Mouse (Mus musculus) CH12.LX (cell line): Measurements from ENCODE around the gene Pak7. TPM values are rescaled to one million over a fixed set of nuclear protein-coding genes. Genes with fewer than 3 reads are reported as not detected.

Experiments used
- DNase-seq: peaks from one replicate; pipeline ENCODE4 v3.0.0-alpha.2; 2013; ENCODE audit errors: extremely low read depth
- H3K27ac ChIP-seq: 2 replicates; pipeline ENCODE4 v1.5.1; 2012; ENCODE audit warnings: low read depth, mild to moderate bottlenecking, control low read depth, moderate library complexity; ENCODE audit not compliant: insufficient read depth
- H3K27me3 ChIP-seq: replicated peaks from 2 replicates; pipeline ENCODE3; 2012; ENCODE audit warnings: inconsistent platforms
- H3K36me3 ChIP-seq, 2 experiments: replicated peaks in 1 of 2; 2 replicates each; pipeline versions ENCODE3 to v1.6.1; 2012; ENCODE audit warnings: inconsistent platforms in 1 of 2, low read length in 1 of 2, mild to moderate bottlenecking in 1 of 2, mixed read lengths in 1 of 2, moderate library complexity in 1 of 2; ENCODE audit not compliant: control insufficient read depth in 1 of 2, insufficient read depth in 1 of 2
- H3K4me1 ChIP-seq, 2 experiments: 2 replicates each; pipeline ENCODE4 v1.6.1; 2012; ENCODE audit warnings: inconsistent platforms in 1 of 2, moderate library complexity in 1 of 2; ENCODE audit not compliant: insufficient read depth in 2 of 2, control insufficient read depth in 1 of 2
- H3K4me2 ChIP-seq: 2 replicates; pipeline ENCODE4 v1.6.1; 2012; ENCODE audit warnings: low read depth, mild to moderate bottlenecking, control low read depth; ENCODE audit not compliant: poor library complexity, insufficient read depth, severe bottlenecking
- H3K4me3 ChIP-seq, 3 experiments: fragments of 150-350 bp in 1 of 3; sonication (generic) in 1 of 3; replicated peaks in 1 of 3; 2 replicates each; pipeline versions ENCODE3 to v1.5.1; 2011 to 2012; ENCODE audit warnings: low read depth in 2 of 3, low read length in 2 of 3, mild to moderate bottlenecking in 2 of 3, moderate library complexity in 2 of 3, control low read depth in 1 of 3, improper control_type of control experiment in 1 of 3, inconsistent platforms in 1 of 3, mixed read lengths in 1 of 3; ENCODE audit not compliant: poor library complexity in 1 of 3
- H3K79me2 ChIP-seq: replicated peaks from 2 replicates; pipeline ENCODE4 v1.6.1; 2012; ENCODE audit warnings: mild to moderate bottlenecking, moderate library complexity; ENCODE audit not compliant: control insufficient read depth, poor library complexity, insufficient read depth, severe bottlenecking; ENCODE audit errors: extremely low read depth
- H3K9ac ChIP-seq: 2 replicates; pipeline ENCODE4 v1.6.1; 2012; ENCODE audit warnings: low read depth, mild to moderate bottlenecking, control low read depth, moderate library complexity; ENCODE audit not compliant: insufficient read depth
- H3K9me3 ChIP-seq: replicated peaks from 2 replicates; pipeline ENCODE3; 2012; ENCODE audit warnings: low read length, inconsistent platforms, mixed read lengths
- ELF1 ChIP-seq: IDR thresholded peaks from 2 replicates; pipeline ENCODE4 v1.6.1; 2014; ENCODE audit warnings: low read depth, mild to moderate bottlenecking, inconsistent platforms, low read length, improper control_type of control experiment
- IRF4 ChIP-seq: IDR thresholded peaks from 2 replicates; pipeline ENCODE4 v1.6.1; 2014; ENCODE audit warnings: low read depth, mild to moderate bottlenecking, inconsistent platforms, low read length, improper control_type of control experiment
- MAX ChIP-seq: IDR thresholded peaks from 2 replicates; pipeline ENCODE4 v1.6.1; 2011; ENCODE audit warnings: low read length, improper control_type of control experiment
- MEF2A ChIP-seq: IDR thresholded peaks from 2 replicates; pipeline ENCODE4 v1.6.1; 2014; ENCODE audit warnings: low read depth, mild to moderate bottlenecking, inconsistent platforms, low read length, improper control_type of control experiment, borderline replicate concordance
- NRF1 ChIP-seq: IDR thresholded peaks from 2 replicates; pipeline ENCODE4 v1.6.1; 2014; ENCODE audit warnings: low read depth, mild to moderate bottlenecking, inconsistent platforms, low read length, improper control_type of control experiment, moderate library complexity
- POLR2A ChIP-seq: IDR thresholded peaks from 2 replicates; pipeline ENCODE4 v1.6.1; 2011; ENCODE audit warnings: low read depth, mild to moderate bottlenecking, improper control_type of control experiment, low read length
- RCOR1 ChIP-seq: conservative IDR thresholded peaks from 2 replicates; pipeline ENCODE4 v1.6.1; 2012; ENCODE audit warnings: low read depth, mild to moderate bottlenecking, inconsistent platforms, low read length, improper control_type of control experiment
- UBTF ChIP-seq: IDR thresholded peaks from 2 replicates; pipeline ENCODE4 v1.6.1; 2012; ENCODE audit warnings: low read depth, mild to moderate bottlenecking, inconsistent platforms, low read length, improper control_type of control experiment, moderate library complexity
- dilution Hi-C: fragments of 300-500 bp; cut with MboI; formaldehyde crosslinking; loops from 2 replicates; pipeline ENCODE4 v1.14.3; 2020; ENCODE audit warnings: low sequenced_read_pairs; ENCODE audit not compliant: extremely low pct_unique_long_range_greater_than_20kb, extremely low pct_ligation_motif_present
- in situ Hi-C: fragments of 300-500 bp; cut with MboI; formaldehyde crosslinking; loops from 3 replicates; pipeline ENCODE4 v1.14.3; 2019; ENCODE audit warnings: low sequenced_read_pairs, low pct_ligation_motif_present, low pct_unique_long_range_greater_than_20kb, mixed read lengths
- polyA plus RNA-seq: library from polyadenylated mRNA; unstranded; fragments of >175 nt; gene quantifications from 2 replicates; pipeline ENCODE4 v1.2.1, GENCODE M21; 2012; ENCODE audit warnings: low read depth; ENCODE audit not compliant: insufficient read length
- total RNA-seq, 2 experiments: library from RNA; depleted of rRNA; stranded (reverse); fragments of 300-350 nt in 1 of 2; fragments of >200 nt in 1 of 2; gene quantifications; 2 replicates each; pipeline ENCODE4 v1.2.3; 2012 to 2014

Gene Pak7
- total and polyA plus RNA-seq, 3 experiments: not detected

GRCm38 (mm10) chr2:136402587-136402986 is 14.8 kb upstream of the Pak7 start:
- in situ Hi-C loops (no loop called here), dilution Hi-C loops (no loop called here)
- H3K27ac ChIP-seq: no peak overlapping the region
- no peaks in the 10 kb centered on the region for H3K27me3 ChIP-seq
- H3K9me3 ChIP-seq: peaks cover 25% of the 10 kb centered on the region
- DNase-seq: no peak
- H3K4me3 ChIP-seq: no peak overlapping the region
- H3K9ac ChIP-seq: no peak overlapping the region
- TF ChIP-seq NRF1 (no peak), IRF4 (no peak), MEF2A (no peak)
- H3K4me2 ChIP-seq: no peak overlapping the region
- H3K79me2 ChIP-seq: no peaks in the 10 kb centered on the region
- H3K36me3 ChIP-seq: no peaks in the 10 kb centered on the region
- H3K4me1 ChIP-seq: no peaks in the 10 kb centered on the region

GRCm38 (mm10) chr2:136375318-136375717 is 12.4 kb downstream of the Pak7 start:
- H3K4me3 ChIP-seq: no peak overlapping the region
- in situ Hi-C loops: no loop called here
- H3K4me1 ChIP-seq: no peaks in the 10 kb centered on the region
- no peaks in the 10 kb centered on the region for H3K27me3 ChIP-seq
- H3K4me2 ChIP-seq: no peak overlapping the region
- H3K27ac ChIP-seq: no peak overlapping the region
- DNase-seq: no peak
- no peak for TF ChIP-seq ELF1
- no peak for TF ChIP-seq POLR2A
- TF ChIP-seq RCOR1: no peak
- H3K79me2 ChIP-seq: no peaks in the 10 kb centered on the region
- H3K9ac ChIP-seq: no peak overlapping the region
- dilution Hi-C loops: no loop called here
- H3K9me3 ChIP-seq: peaks cover 12% of the 10 kb centered on the region
- H3K36me3 ChIP-seq: no peaks in the 10 kb centered on the region

- H3K4me1 ChIP-seq: no peaks in the 10 kb centered on the region
- peaks cover 8% of the 10 kb centered on the region for H3K9me3 ChIP-seq
- H3K27me3 ChIP-seq: no peaks in the 10 kb centered on the region
- in situ Hi-C loops: no loop called here
- H3K27ac ChIP-seq: no peak overlapping the region
- H3K36me3 ChIP-seq: no peaks in the 10 kb centered on the region
- TF ChIP-seq POLR2A (no peak), MAX (no peak), IRF4 (no peak), ELF1 (no peak), UBTF (no peak)
- H3K4me2 ChIP-seq: no peak overlapping the region
- no peak overlapping the region for H3K4me3 ChIP-seq
- no peaks in the 10 kb centered on the region for H3K79me2 ChIP-seq
- no peak overlapping the region for H3K9ac ChIP-seq
- no peak for DNase-seq
- dilution Hi-C loops: no loop called here
Measured at GRCm38 (mm10) chr2:136372361-136372760, 15.4 kb downstream of the Pak7 start.
